Mouse (Mus musculus) myocyte (in vitro differentiated cells): ENCODE measurements at regions not wholly inside any gene's neighbourhood (a gene's known extent, or its start where the extent isn't known, plus 50 kb on each side); places are given as distances from the start of the nearest gene placed in this dataset.

ENCODE experiments used
- POLR2A ChIP-seq: IDR thresholded peaks from one replicate; pipeline ENCODE4 v1.6.1; 2011; ENCODE audit warnings: low read depth, mild to moderate bottlenecking, control low read depth, moderate library complexity; ENCODE audit not compliant: insufficient read length
- USF1 ChIP-seq: IDR thresholded peaks from one replicate; pipeline ENCODE4 v1.6.1; 2011; ENCODE audit warnings: low read depth, mild to moderate bottlenecking, control low read depth, moderate library complexity

GRCm38 (mm10) chr11:23148048-23148596, 107.7 kb upstream of the Xpo1 start:
- no peak for TF ChIP-seq POLR2A
- TF ChIP-seq USF1, result no peak
